Mouse (Mus musculus) forebrain, postnatal 0 days (tissue): ENCODE measurements at regions not wholly inside any gene's neighbourhood (a gene's known extent, or its start where the extent isn't known, plus 50 kb on each side); places are given as distances from the start of the nearest gene placed in this dataset.

Experiments
- ATAC-seq: fragments of 200-750 bp; cut with Nextera tagmentation; 2 replicates; pipeline ENCODE4 v1.8.0; 2017; ENCODE audit warnings: mild to moderate bottlenecking, moderate library complexity
- DNase-seq: peaks from one replicate; pipeline ENCODE4 v3.0.0-alpha.2; 2015
- H3K27ac ChIP-seq: fragments of 300-500 bp; sonication (generic); 2 replicates; pipeline ENCODE4 v1.5.1; 2014; ENCODE audit warnings: low read depth, mild to moderate bottlenecking, antibody characterized with exemption, low read length, moderate library complexity, mixed read lengths
- H3K27me3 ChIP-seq: fragments of 300-500 bp; sonication (generic); 2 replicates; pipeline ENCODE4 v1.6.1; 2014; ENCODE audit warnings: mild to moderate bottlenecking, low read length, mixed read lengths; ENCODE audit not compliant: insufficient read depth
- H3K36me3 ChIP-seq: fragments of 300-500 bp; sonication (generic); 2 replicates; pipeline ENCODE4 v1.6.1; 2014; ENCODE audit warnings: mild to moderate bottlenecking, moderate library complexity; ENCODE audit not compliant: insufficient read depth
- H3K4me1 ChIP-seq: fragments of 300-500 bp; sonication (generic); 2 replicates; pipeline ENCODE4 v1.6.1; 2014; ENCODE audit warnings: antibody characterized with exemption; ENCODE audit not compliant: insufficient read depth
- H3K4me2 ChIP-seq: fragments of 300-500 bp; sonication (generic); 2 replicates; pipeline ENCODE4 v1.6.1; 2014; ENCODE audit warnings: low read depth, mild to moderate bottlenecking, moderate library complexity
- H3K4me3 ChIP-seq: fragments of 300-500 bp; sonication (generic); 2 replicates; pipeline ENCODE4 v1.5.1; 2014; ENCODE audit warnings: low read depth, low read length, mixed read lengths
- H3K9ac ChIP-seq: fragments of 300-500 bp; sonication (generic); 2 replicates; pipeline ENCODE4 v1.6.1; 2014; ENCODE audit warnings: mild to moderate bottlenecking
- H3K9me3 ChIP-seq: fragments of 300-500 bp; sonication (generic); 2 replicates; pipeline ENCODE4 v1.6.1; 2016; ENCODE audit warnings: low read length
- CTCF ChIP-seq: sonication (generic); IDR thresholded peaks from 2 replicates; pipeline ENCODE4 v1.5.1; 2016; ENCODE audit warnings: antibody characterized with exemption, control low read depth, low read depth
- WGBS: fragments of 180-500 bp; shearing (Covaris S2); extraction: QIAGEN DNeasy Blood & Tissue Kit; methylation state at CpG from one replicate; pipeline ENCODE4 v1.1.7; 2014; 5-methylcytosine and 5-hydroxymethylcytosine counted together

DNA sequence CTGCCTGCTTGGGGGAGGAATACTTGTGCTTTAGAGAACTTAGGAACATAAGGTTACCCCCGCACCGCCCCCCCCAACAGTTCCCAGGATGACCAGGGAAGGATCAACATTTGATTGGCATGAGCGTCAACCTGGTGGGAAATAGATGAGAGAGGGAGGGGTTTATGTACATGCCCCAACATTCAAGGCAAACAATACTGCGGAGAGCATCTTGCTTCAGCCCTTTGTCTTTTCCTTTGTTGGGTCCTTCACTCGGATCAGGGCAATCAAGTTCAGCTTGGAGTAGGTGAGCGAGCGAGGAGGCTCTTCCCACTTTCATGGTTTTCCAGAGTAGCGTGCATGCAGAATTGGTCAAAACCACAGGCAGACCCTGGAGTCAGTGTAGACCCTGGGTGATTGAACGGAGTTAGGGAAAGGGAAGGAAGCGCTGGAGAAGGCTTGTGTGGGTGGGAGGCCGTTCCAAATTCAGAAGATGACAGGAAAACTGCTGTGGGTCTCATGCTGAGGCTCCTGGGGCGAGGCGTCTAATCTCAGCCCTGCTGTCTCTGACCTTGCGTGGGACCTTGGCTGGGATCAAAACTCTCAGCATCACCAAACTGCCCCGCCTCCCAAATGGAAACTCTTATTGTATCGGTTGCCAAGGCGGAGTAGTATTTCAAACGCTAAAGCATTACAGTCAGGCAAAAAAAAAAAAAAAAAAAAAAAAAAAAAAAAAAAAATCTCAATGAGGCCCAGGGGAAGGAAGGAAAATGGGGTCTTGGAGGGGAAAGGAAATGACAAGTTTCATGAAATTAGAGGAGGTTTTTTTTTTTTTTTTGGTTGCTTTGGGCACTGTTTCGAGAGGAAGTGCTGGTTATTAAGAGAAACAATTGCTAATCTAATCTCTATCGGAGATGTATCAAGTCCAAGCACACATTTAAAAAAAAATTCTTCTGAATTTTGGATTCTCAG is 99.3 kb upstream of the Ado start:
- no peaks in the 10 kb centered on the region; the same call in 1 of the 2 replicates for H3K4me1 ChIP-seq
- H3K4me3 ChIP-seq = peak overlapping the region; percentile 6; the same call in 1 of the 2 replicates
- no peaks in the 10 kb centered on the region for H3K36me3 ChIP-seq
- peak overlapping the region; percentile 45 for H3K4me2 ChIP-seq
- no peak for ATAC-seq
- H3K9ac ChIP-seq = no peak overlapping the region
- H3K9me3 ChIP-seq = no peaks in the 10 kb centered on the region
- 43% methylated on average over 20 of the region's 20 CpGs for WGBS
- no peaks in the 10 kb centered on the region for H3K27me3 ChIP-seq
- DNase-seq = no peak
- TF ChIP-seq CTCF = no peak
- no peak overlapping the region for H3K27ac ChIP-seq

DNA sequence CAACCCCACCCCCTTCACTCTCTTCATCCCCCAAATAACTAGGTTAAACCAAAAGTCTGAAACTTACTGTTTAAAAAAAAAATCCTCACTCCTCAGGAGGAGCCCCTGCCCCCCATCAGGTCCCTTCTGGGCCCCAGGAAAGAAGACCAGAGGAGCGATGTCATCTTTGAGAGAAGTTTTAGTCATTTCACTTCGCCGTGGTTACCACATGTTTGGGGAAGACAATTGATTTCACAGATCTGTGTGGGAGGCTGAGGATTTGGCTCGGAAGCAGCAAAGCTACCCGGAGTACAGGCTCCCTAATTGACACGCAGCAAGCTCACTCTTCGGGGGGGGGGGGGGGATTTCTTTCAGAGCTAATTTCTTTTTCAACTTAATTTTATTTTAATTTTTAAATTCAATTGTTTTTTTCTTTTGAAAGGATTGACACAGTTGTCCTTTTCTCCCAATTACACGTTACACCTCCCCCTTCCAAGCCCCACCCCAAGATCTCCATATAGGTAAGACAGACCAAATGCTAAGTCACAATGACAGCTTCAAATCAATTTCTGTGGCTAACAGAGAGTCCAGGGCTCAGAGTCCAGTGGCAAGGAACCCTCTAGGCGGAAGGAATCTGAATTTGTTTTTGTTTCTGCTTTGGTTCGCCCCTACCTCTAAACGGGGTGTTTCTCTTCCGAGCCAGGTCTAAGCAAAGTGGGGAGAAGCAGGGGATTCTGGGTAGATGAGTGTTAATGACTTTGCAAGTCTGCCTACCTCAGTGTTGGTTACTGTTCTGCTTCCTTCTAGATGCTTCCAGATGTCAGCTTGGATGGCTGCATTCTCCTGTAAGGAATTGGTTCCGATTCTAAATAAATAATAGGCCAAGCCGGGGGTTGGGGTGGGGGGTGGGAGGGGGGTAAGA is 98.2 kb upstream of the Ado start:
- ATAC-seq = peak; percentile 69; the same call in 1 of the 2 replicates
- DNase-seq = peak; percentile 30
- H3K36me3 ChIP-seq = no peaks in the 10 kb centered on the region
- peak overlapping the region; percentile 45 for H3K4me2 ChIP-seq
- no peak for TF ChIP-seq CTCF
- peak overlapping the region; percentile 25 for H3K4me3 ChIP-seq
- no peak overlapping the region for H3K27ac ChIP-seq
- H3K9ac ChIP-seq = no peak overlapping the region
- no peaks in the 10 kb centered on the region; the same call in 1 of the 2 replicates for H3K4me1 ChIP-seq
- H3K9me3 ChIP-seq = no peaks in the 10 kb centered on the region
- no peaks in the 10 kb centered on the region for H3K27me3 ChIP-seq
- WGBS = 9% methylated on average over 14 of the region's 14 CpGs

DNA sequence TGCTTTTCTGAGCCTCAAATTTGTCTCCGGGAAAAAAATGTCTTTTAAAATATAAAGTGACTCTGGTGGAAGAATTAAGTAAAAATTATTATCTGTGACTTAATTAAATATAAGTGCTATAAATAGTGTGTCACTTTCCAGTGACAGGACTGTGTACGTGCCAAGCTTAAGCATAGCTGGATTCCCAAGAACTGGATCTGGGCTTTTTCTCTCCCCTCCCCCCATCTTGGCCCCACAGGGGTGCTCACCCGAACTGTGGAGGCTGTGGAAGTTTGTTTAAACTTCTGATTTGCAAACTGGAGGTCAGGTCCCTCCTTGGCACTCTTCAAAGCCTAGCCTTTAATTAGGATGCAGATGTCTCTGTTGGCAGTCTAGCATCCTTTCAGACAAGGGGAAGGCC is 97.1 kb upstream of the Ado start:
- WGBS = 45% methylated on average over 3 of the region's 3 CpGs
- H3K27me3 ChIP-seq = no peaks in the 10 kb centered on the region
- no peak overlapping the region for H3K4me2 ChIP-seq
- TF ChIP-seq CTCF = no peak
- H3K9ac ChIP-seq = no peak overlapping the region
- no peak overlapping the region for H3K27ac ChIP-seq
- DNase-seq (no peak), ATAC-seq (no peak)
- no peaks in the 10 kb centered on the region for H3K36me3 ChIP-seq
- H3K4me1 ChIP-seq = no peaks in the 10 kb centered on the region; the same call in 1 of the 2 replicates
- H3K9me3 ChIP-seq = no peaks in the 10 kb centered on the region
- no peak overlapping the region for H3K4me3 ChIP-seq

DNA sequence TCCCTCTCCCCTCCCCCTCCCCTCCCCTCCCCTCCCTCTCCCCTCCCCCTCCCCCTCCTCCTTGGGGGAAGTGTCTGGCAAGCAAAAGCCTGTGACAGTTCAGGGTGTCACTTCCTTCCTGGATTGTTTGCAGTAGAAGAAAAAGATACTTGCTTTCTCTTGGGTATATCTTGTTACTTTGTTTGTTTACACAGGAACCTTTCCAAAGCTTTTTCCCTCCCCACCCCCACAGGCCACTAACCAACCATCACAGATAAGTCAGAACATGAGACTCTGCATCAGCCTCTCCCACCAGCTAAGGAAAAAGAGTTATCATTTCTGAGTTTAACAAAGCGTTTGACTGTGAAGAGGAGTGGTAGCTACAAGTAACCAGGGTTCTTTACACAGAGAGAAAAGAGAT is 95.5 kb upstream of the Ado start:
- no peak for TF ChIP-seq CTCF
- no peaks in the 10 kb centered on the region for H3K27me3 ChIP-seq
- 80% methylated on average over 1 of the region's 1 CpGs for WGBS
- H3K36me3 ChIP-seq = no peaks in the 10 kb centered on the region
- DNase-seq = no peak
- H3K4me2 ChIP-seq = no peak overlapping the region
- H3K4me1 ChIP-seq = no peaks in the 10 kb centered on the region; the same call in 1 of the 2 replicates
- no peak for ATAC-seq
- no peak overlapping the region for H3K9ac ChIP-seq
- no peak overlapping the region for H3K4me3 ChIP-seq
- no peaks in the 10 kb centered on the region for H3K9me3 ChIP-seq
- no peak overlapping the region for H3K27ac ChIP-seq

DNA sequence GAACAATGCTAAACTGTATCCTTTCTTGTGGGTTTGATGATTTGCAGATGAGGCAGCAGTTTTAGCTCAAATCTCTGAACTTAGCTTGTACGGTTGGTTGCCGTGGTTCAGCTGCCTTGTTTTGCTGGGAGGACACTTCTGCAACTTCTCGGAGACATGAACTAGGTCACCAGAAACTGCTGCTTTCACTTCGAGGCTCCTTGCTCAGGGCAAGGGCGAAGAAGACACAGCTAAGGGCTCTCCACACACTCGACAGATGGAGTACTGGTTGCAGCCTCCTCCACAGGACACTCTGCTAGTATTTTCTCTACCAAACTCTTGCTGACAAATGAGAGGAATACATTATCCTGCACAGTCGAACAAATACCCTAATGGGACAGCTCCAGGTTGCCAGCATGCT is 94.9 kb upstream of the Ado start:
- H3K9ac ChIP-seq = no peak overlapping the region
- no peaks in the 10 kb centered on the region for H3K36me3 ChIP-seq
- no peaks in the 10 kb centered on the region; the same call in 1 of the 2 replicates for H3K4me1 ChIP-seq
- no peak overlapping the region for H3K4me3 ChIP-seq
- H3K27me3 ChIP-seq = no peaks in the 10 kb centered on the region
- no peak for ATAC-seq
- H3K9me3 ChIP-seq = no peaks in the 10 kb centered on the region
- no peak overlapping the region for H3K4me2 ChIP-seq
- 59% methylated on average over 7 of the region's 7 CpGs for WGBS
- H3K27ac ChIP-seq = no peak overlapping the region
- no peak for TF ChIP-seq CTCF
- DNase-seq = no peak

DNA sequence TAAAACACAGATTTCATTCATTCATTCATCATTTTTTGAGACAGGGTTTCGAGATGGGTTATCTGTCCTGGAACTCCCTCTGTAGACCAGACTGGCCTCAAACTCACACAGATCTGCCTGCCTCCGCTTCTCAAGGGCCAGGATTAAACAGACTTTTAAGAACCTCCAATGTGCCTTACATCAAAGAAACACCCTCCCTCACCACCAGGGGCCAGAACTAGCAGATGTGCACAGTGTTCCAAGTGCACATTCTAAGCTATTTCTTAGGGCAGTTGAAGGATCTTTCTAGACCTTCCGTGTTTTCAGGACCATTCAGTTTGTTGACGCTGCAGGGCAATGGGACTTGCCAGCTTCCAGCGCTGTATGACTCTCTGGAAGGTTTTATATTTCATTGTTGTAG is 88.6 kb upstream of the Ado start:
- H3K4me2 ChIP-seq = no peak overlapping the region
- H3K36me3 ChIP-seq = no peaks in the 10 kb centered on the region
- H3K9ac ChIP-seq = no peak overlapping the region
- H3K9me3 ChIP-seq = no peaks in the 10 kb centered on the region
- no peak overlapping the region for H3K4me3 ChIP-seq
- peak; percentile 50 for TF ChIP-seq CTCF
- no peak for DNase-seq
- H3K27ac ChIP-seq = no peak overlapping the region
- WGBS = 66% methylated on average over 5 of the region's 5 CpGs
- H3K27me3 ChIP-seq = no peaks in the 10 kb centered on the region
- no peaks in the 10 kb centered on the region; the same call in 1 of the 2 replicates for H3K4me1 ChIP-seq
- ATAC-seq = no peak
